Mouse (Mus musculus) testis, adult 2 months (tissue): ENCODE measurements around the gene Prkcz.

Experiments used
- CTCF ChIP-seq: fragments of 200-500 bp; IDR thresholded peaks from 2 replicates; pipeline ENCODE4 v1.5.1; 2012; ENCODE audit warnings: low read depth, mild to moderate bottlenecking, inconsistent platforms, low read length, moderate library complexity; ENCODE audit not compliant: control insufficient read depth, insufficient read depth, insufficient replicate concordance
- POLR2A ChIP-seq: fragments of 200-500 bp; IDR thresholded peaks from 2 replicates; pipeline ENCODE4 v1.6.1; 2012; ENCODE audit warnings: low read depth, mild to moderate bottlenecking, inconsistent platforms, low read length, moderate library complexity; ENCODE audit not compliant: control insufficient read depth

- no peak for TF ChIP-seq CTCF
- no peak for TF ChIP-seq POLR2A
These were observed 143.7 kb downstream of the Prkcz start for GRCm38 (mm10) chr4:155217241-155218103.
